Mouse (Mus musculus) v-Abl transformed pro-B cells (cell line): ENCODE measurements around the gene Plxdc2.

ENCODE experiments used
- in situ Hi-C, 2 experiments: fragments of 400-800 bp; cut with MboI; formaldehyde crosslinking; loops; one replicate each; pipeline ENCODE4 v1.15.1; 2025; ENCODE audit not compliant: unreplicated experiment in 2 of 2

Plxdc2 gene

DNA sequence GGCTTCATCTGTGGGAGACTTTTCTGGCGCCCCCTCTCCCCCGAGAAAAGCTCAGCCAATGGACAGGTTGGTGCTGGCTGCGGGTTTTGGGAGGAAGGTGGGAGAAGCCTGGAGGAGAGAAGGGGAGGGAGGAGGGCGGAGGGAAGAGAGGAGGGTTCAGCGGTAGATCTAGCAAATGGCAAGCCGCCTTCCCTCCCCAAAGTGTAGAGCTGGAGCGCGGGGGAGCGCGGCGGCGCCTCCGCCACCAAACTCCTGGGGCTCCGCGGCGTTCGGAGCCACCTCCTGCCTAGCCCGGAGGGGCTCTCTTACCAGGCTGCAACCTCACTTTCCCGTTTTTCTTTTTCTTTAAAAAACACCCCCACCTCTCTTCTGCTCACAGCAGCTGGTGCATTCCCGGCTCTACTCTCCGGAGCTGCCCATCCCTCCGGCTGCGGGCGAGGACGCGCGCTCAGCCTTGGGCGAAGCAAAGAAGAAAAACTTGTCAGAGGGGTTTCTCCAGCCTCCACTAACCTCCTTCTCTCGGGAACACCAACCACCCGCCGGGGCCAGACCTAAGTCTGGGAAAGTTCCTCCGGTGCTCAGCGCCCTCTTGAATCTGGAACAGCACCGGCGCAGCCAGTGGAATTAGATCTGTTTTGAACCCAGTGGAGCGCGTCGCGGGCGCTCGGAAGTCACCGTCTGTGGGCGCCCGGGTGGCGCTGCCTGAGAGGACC, at the start of gene Plxdc2:
TSS of gene Plxdc2 (plus strand) at position 199 of the 713 bp plus-strand sequence.
- in situ Hi-C loops = no loop called here

DNA sequence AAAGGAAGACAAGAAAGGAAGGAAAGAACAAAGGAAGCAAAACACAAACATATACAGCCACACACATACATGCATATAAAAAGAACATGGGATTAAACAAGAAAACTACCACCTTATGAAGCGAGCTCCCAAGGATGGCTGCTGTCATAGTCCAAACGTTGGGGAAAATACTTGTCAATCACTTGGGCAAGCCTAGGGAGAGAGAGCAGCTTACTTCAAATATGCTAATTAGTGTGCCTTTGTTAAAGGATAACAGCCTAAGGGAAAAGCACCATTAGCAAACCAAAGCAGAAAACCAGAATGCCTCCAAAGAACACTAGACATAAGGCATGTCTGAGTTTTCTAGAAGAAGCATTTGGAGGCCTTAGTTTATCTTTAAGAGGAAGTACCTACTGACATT, 45.7 kb upstream of the Plxdc2 start:
- in situ Hi-C loops = loop anchor here (10.0 to 25.0 kb wide), 6 partner anchors 446 to 1223 kb away; no protein-coding TSS in a partner anchor

DNA sequence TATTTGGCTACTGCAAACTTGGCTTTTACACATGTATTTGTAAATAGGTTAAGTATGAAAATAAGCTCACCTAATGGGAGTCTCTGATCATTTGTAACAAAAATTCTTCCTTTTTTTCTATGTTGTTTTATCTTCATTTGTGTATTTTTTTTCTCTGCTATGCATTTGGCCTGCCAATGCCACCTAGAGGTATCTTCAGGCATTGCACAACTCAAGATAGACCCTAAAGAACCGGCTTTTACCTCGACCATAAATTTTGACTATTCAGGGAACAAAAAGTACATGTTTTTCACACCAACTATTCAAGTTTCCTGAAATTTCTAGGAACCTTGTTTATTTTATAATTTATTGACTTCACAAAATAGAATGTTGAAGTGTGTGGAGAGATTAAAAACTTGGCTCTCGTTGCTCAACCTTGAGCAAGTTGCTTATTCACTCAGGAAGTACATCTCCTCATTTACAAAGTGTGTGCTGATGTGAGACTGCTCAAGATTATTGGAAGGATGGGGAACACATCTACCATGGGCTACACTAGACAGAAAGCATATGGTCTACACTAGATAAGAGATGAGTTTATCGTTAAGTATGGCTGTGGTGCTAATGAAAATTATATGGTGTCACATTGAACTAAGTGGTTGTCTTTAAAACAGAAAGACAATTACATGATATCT, 43.6 kb upstream of the Plxdc2 start:
- in situ Hi-C loops = loop anchor here (10.0 to 25.0 kb wide), 6 partner anchors 448 to 1225 kb away; no protein-coding TSS in a partner anchor

DNA sequence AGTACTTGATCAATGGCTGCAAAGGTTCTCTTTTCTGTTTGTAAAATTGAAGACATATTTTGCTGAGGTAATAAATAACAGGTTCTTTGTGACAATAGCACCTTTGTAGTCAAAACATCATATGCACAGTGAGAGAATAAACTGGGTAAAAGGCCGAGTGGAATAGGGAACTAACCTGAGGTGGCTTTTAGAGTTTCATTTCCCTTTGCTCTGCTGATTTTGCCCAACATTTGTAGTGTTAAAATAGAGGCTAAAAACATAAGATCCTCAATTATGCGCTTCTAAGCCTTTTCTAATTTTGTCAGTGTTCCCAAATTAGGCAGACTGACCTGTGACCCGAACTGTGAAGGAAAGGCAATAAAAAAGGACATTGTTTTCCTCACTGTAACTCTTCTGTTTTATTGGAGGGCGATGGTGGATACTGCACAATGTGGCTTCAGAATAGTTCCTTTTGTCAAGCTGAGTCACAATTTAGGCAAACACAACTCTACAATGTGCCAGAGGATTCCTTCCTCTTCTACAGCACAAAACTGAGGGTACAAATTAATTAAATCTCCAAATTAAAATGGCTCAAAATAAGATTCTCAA, 20.8 kb upstream of the Plxdc2 start:
- in situ Hi-C loops = no loop called here

DNA sequence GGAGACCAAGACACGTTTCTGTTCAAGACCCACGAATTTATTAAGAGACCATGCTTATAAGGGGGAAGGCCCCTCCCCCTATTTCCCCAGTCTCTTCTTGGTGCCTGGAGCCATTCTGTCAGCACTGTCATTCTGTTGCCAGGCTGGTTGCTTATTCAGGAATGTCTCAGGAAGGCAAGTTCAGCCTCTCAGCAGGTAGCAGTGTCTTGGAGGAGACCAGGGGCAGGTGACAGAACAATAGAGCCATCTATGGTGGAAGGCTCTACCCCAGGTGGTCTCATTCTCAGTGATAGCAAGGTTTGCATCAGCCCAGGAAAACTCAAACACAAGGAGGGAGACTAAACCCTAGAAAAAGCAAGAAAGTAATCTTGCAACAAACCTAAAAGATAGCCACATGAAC, 11.5 kb upstream of the Plxdc2 start:
- in situ Hi-C loops = no loop called here

DNA sequence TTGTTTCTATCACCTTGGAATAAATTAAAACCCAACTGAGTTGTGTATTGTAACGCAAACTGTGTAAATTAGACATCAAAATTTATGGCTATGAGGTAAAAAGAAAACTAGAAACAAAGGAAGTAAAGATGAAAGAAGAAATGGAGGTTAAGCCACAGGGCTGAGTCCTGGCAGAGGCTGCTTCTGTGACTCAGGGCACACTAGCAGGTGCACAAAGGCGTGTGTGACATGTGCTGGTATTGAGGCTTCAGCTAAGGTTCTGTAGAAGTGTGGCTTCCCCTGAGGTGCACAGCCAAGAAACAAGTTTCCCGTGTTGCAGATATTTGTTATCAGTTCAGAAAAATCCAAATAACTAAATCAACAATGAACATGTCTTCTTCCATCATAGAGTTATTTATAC, 5.0 kb upstream of the Plxdc2 start:
- in situ Hi-C loops = no loop called here

DNA sequence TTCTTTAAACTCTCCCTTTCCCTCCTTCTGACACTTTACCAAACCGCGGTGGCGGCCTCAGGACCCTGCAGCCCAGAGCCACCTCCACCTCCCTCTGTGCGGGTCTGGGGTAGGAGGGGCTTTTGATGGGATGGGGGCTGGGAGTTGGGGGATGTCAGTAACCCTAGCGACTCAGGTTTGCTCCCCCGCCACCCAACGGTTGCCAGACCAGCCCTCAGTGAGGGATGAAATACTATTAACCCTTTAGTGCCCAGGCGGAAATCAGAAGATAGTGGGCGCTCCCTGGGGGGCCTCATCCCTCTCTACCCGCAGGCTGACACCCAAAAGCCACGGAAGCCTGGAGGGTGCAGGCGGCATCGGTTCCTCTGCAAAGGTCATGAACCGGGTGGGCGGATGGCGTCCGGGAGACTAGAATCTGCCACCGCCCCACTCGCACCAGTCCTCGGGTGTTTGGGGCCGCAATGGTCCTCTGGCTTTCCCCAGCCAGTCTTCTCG, 446 bp upstream of the Plxdc2 start:
- in situ Hi-C loops = no loop called here

DNA sequence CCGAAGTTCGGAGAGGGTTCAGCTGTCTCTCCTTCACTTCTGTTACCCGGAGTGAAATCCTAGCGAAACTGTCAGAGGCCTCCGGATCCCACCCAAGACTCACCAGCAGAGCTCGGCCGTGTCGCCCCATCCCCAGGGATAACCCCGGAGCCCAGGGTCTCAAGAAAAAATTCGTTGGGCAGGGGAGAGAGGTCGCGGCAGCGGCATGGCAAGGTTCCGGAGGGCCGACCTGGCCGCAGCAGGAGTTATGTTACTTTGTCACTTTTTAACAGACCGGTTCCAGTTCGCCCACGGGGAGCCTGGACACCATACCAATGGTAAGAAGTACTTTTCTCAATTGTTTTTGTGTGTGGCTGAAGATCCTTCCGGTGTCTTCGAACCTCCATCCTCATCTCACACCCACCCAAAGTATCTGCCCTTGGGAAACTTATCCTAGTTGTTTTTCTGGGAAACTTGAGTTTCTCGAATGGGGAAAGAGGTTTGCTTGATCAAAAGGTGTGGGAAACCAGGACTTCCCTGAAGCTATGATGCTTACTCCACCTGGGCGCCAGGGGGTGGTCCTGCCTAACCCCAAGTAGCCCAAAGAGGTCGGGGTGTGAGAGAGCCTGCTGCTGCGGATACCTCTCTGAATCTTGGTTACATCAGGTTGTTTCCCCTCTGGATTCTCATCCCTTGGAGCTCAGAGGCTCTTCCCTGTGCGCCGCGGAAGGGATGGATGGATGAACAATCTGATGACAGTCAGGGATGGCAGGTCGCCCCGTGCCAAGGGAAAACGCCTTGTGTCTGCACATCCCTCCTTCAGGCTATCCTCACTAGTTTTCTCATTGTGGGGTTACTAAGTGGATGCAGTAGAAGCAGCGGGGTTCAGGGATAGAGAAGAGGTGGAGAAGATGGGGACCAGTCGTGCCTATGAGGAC, 1.1 kb downstream of the Plxdc2 start:
- in situ Hi-C loops = no loop called here

DNA sequence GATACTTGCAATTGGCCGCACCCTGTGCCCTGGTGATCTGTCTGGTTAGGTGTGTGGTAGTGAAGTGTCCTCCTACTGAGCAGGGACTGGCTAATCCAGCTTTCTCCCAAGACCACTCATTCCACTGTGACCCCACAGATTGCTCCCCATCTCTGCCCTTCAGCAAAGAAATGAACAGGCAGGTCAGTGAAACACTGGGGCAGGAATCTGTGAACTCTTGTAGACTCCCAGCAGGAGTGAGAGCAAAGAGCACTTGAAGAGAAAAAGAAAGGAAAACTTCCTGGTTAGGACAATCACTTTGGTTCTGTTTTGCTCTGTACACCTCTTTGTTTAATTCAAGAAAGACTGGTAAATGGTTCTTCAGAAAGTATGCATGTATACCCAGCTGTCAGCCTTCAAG, 1.8 kb downstream of the Plxdc2 start:
- in situ Hi-C loops = no loop called here

DNA sequence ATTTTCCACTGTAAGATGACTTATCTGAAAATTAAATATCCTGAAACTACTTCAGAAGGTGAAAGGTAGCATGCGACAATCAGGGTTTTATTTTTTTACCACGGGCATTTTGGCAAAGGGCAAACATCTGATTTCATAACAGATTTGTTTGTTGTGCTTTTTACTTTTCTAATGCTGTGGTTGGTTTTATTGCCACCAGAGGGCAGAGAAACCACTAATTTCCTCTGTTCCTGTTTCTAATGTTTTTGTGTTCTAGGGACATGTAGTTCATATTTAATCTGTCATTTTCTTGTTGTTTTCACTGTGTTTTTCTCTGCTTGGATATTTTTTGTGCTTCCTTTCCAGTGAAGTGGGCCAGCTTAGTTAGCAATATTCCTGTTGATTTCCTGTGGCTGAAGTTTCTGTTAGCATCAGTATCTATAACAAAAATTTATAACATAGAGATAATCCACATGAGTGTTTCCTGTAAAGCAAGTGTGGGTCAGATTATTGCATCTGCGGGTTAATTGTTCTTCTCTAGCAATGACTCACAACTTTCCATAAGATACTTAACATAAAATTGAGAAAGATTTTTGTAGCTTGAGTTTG, 3.3 kb downstream of the Plxdc2 start:
- in situ Hi-C loops = no loop called here

DNA sequence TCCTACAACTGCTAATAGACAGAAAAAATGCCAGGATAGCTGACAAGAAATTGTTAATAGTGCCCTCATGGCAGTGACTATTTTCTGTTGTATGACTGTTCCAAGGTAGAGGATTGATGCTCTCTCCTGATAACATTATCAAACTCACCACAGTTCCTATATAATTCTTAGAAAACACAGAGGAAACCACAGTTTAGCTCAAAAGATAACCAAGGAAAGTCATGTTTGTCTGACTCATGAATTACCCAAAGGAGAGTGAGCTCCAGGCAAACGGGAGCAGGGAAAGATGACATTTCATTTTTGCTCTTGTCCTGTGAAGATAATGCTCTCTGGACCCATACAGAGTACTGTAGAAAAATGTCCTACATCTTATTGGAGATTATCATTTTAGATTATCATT, 8.6 kb downstream of the Plxdc2 start:
- in situ Hi-C loops = loop anchor here in 1 of 2 experiments (5.0 kb wide), 1 partner anchor 1053 kb away; no protein-coding TSS in a partner anchor

DNA sequence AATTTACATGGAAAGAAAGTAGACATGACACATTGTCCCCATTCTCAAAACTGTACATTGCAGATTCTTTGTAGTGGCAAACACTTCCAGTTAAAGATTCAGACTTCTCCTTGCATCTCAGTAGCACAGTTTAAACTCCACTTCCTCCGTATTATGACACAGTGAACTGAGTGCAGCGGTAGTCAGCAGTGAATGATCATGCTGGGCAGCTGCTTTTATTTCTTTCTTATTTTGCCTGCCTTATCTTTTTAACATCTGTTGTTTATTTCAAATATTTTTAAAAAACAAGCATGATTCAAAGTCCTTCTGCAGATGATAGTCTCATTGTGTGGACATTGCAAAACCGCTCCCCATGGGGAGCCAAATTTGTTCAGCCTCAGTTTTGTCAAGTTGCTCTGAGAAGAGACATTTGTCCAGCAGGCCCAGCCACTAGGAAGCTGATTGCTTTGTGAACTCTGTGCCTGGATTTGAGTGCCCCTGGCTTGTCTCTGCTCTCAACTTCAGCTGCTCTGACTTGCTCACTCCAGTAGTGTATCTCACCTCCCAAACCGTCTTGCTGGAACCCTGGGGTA, 9.8 kb downstream of the Plxdc2 start:
- in situ Hi-C loops = loop anchor here in 1 of 2 experiments (5.0 kb wide), 1 partner anchor 1051 kb away; no protein-coding TSS in a partner anchor

DNA sequence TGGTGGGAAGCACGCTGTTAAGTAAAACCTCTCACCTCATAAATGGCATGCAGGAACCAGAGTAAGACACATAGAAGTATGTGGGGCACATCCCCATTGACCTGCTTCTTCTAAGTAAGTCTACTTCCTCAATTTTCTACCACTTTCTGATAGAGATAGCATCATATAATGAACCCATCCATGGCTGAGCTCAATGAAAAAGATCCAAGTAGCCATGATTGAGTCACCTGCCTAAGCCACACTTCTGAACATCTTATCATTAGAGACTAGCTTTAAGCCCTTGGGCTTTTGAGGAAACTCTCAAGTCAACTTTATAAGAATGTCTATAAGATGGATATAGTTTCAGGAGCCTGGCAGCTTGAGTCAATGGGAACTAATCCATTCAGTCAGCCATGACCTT, 14.3 kb downstream of the Plxdc2 start:
- in situ Hi-C loops = no loop called here

DNA sequence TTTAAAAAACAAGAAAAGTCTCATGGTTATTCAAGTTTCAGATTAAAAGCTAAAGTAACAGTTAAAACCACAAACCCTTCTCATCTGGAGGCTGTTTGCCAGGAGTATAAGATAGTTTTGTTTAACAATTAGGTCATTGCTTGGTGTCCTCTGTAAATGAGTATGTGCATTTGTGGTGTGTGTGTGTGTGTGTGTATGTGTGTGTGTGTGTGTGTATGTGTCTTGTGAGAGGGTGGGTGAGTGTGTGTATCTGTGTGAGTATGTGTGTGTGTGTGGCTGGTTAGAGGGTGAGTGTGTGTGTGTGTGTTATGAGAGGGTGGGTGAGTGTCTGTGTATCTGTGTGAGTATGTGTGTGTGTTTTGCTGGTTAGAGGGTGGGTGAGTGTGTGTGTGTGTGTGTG, 18.2 kb downstream of the Plxdc2 start:
- in situ Hi-C loops = no loop called here

DNA sequence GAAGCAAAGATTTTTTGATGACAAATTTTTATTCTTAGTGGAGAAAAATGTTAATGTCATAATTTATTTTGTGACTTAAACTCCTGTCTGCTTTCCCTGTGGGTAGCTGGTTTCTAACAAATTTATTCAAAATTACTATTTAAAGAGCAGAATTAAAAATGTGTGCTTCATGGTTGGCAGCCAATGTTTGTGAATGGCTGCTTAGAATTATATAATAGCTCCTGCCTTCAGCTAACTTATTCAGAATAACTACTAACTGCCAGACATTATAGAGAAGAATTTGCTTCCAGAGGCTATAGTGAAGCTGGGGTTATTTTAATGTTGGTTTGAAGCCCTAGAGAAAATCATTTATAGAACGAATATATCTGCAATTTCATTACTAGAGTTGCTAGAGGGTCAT, 30.1 kb downstream of the Plxdc2 start:
- in situ Hi-C loops = no loop called here

DNA sequence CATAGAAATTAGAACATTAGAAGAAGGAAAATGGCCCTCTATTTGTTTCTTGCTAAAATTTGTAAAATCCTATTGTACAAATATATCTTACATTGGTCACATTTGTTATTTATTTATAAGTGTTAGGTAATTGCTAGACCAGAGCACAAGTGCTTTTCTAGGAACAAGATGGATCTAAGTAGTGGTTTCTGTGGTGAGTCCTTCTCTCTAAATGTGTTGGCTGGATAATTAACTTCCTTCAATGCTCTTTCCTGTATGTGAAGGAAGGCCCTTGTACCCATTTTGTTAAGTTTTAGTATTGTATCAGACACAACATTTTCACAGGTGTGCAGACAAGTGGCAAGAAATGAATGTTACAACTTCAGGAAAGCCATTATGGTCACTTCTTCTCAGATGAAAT, 30.6 kb downstream of the Plxdc2 start:
- in situ Hi-C loops = no loop called here

DNA sequence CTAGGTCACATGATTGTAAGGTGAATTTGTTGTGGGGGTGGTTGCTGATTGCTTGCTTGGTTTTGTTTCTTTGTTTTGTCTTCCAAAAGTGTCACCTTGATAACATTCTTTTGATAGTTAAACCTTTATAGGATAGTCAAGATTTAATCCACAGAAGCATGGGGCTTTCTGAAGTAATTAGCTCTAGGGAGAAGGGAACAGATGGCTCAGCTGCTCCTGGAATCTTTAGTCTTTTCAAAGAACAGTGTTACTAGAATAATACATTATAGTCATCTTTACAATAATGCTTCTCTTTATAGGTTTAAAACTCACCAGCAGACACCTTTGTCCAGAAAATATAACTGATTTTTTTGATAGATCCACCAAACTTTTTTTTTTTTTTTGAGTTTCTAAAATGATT, 31.7 kb downstream of the Plxdc2 start:
- in situ Hi-C loops = no loop called here

DNA sequence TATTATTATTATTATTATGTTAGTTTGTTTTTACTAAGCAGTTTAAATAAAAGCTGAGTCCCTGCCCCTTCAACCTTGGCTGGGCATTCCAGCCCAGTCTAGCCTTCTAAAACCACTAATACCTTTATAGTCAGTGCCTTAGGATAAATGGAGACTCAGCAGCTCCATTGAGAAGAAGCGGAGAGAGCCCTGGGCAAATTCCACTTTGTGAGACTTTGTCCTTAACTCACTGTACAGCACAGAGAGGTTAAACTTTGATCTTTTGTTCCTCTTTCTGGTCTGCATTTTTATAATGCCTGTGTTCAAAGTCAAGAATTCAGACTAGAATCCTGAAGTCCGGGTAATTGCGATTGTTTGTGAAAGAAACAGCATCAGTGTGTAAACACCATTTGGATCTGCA, 41.4 kb downstream of the Plxdc2 start:
- in situ Hi-C loops = no loop called here

DNA sequence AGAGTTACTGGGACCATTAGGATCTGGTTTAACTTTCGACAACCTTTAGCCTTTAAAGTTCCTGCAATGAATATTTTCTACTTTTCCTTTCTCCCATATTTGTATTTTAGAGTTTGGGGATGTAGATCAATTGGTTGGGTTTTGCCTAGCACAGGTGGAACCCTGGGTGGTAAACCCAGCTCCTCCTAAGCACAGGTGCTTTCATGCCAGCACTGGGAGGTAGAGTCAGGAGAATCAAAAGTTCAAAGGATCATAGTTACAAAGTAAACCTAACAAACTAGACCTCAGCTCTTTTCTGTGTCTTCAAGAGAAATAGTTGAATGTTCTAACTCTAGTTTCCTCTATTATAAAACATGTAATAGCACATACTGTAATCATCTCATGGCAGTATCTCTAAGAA, 41.9 kb downstream of the Plxdc2 start:
- in situ Hi-C loops = no loop called here

DNA sequence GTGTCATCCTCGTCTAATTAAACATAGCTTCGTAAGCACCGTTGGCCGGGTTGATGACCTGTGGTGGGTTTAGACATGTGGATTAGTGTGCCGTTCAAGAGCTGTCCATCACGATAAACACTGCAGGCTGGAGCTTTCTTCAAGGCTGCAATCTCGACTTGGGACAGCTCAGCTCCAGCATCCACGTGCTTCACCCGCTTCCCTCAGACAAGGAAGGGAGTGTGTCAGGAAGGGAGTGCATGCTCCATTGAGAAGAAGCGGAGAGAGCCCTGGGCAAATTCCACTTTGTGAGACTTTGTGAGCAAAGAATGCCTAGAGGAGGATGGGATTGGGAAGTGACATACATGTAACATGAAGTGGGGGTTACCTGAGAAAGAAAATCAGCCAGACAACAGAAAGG, 42.8 kb downstream of the Plxdc2 start:
- in situ Hi-C loops = no loop called here
